Mouse (Mus musculus) cerebellum, adult 2 months (tissue): ENCODE measurements around the gene Adamts7.

Experiments
- CTCF ChIP-seq: fragments of 200-500 bp; IDR thresholded peaks from 2 replicates; pipeline ENCODE4 v1.5.1; 2011; ENCODE audit warnings: low read depth, mild to moderate bottlenecking, control low read depth, low read length, moderate library complexity, borderline replicate concordance; ENCODE audit not compliant: insufficient read depth
- POLR2A ChIP-seq: fragments of 200-500 bp; IDR thresholded peaks from 2 replicates; pipeline ENCODE4 v1.6.1; 2011; ENCODE audit warnings: low read length, control low read depth, borderline replicate concordance; ENCODE audit not compliant: insufficient read depth

GRCm38 (mm10) chr9:90226742-90227096 is 63.9 kb downstream of the Adamts7 start:
- TF ChIP-seq CTCF, result no peak
- TF ChIP-seq POLR2A, result no peak
